Mouse (Mus musculus) brain, embryonic 14.5 days (tissue): Measurements from ENCODE around the gene Adgrg5. TPM values are rescaled to one million over a fixed set of nuclear protein-coding genes. Genes with fewer than 3 reads are reported as not detected.

Source experiments
- DNase-seq: peaks from one replicate; pipeline ENCODE4 v3.0.0-alpha.2; 2011; ENCODE audit warnings: low read depth
- CTCF ChIP-seq: fragments of 200-500 bp; IDR thresholded peaks from 2 replicates; pipeline ENCODE4 v1.5.1; 2012; ENCODE audit warnings: inconsistent platforms, mild to moderate bottlenecking, moderate library complexity, borderline replicate concordance; ENCODE audit not compliant: insufficient read depth, insufficient read length; ENCODE audit errors: extremely low read depth
- POLR2A ChIP-seq: fragments of 200-500 bp; IDR thresholded peaks from 2 replicates; pipeline ENCODE4 v1.6.1; 2012; ENCODE audit warnings: mild to moderate bottlenecking, inconsistent platforms, borderline replicate concordance; ENCODE audit not compliant: poor library complexity, insufficient read depth, insufficient read length, severe bottlenecking; ENCODE audit errors: extremely low read depth
- polyA plus RNA-seq: library from polyadenylated mRNA; depleted of rRNA; stranded (reverse); fragments of >200 nt; gene quantifications from 2 replicates; pipeline ENCODE4 v1.2.3, GENCODE M21; 2012

Gene Adgrg5
- polyA plus RNA-seq, 1 experiment = 0.27 TPM

DNA sequence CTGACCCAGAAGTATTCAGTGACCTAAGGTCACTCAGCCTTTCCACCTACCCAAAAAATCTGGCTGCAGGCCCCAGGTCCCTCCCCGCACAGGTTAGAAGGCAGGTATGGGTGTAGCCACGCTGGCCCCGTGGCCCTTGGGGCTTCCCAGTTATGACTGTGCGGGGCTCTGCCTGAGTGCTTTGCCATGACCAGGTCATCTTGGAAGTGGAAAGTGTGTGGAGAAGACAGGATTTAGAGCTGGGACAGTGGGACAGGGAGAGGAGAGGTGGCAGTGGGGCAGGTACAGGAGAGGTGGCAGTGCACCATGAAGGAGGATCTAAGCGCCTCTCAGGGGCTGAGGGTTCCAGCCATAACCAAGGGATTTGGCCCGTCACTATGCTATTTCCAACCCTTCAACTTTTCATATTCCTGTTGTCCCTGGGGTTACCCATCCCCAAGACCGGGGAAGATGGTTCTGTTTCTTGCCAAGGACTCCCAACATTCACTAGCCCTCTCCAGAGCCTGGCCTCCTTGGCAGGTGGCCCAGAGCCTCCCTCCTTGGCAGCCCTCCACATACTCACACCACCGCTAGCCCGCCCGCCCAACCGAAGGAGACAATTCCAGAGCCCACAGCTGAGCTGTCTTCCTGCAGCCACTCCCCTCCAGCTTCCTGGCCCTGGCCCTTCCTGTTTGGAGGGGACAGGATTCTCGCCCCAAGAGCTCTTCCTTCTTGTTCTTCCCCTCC, 18.9 kb upstream of the Adgrg5 start:
- TF ChIP-seq CTCF (no peak), POLR2A (no peak)
- DNase-seq = peak; percentile 87

DNA sequence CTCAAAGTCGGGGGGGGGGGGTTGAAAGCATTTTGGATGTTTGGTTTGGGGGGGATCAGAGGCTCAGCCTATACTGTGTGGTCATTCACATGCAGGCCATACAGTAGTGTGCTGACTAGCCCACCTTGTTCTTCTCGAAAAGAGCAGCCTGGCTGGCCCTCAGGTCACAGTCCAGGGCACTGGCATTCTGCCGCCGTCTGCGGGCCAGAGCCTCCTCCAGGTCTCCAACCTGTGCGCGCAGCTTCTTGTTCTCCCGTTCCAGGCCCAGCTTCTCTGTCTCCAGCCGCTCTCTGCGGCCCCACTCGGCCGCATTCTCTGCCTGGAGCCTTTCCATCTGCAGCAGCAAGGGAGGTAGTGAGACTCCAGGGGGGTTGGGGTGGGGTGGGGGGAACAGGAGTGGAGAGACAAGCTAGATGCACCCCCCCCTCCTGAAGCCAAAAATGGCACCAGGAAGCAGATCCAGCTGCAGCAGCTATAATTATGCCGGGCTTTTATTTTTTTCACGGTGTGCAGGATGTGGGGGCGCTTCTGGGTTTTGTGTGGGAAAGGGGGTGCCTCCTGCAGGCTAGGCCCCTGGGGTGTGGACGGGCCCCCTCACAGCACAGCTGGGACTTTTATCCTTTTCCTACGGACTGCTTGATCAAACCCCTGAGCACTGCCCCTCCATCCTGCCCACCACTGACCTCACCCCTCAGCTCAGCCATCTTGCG, 15.7 kb upstream of the Adgrg5 start:
- no peak for TF ChIP-seq CTCF
- TF ChIP-seq POLR2A = no peak
- no peak for DNase-seq

DNA sequence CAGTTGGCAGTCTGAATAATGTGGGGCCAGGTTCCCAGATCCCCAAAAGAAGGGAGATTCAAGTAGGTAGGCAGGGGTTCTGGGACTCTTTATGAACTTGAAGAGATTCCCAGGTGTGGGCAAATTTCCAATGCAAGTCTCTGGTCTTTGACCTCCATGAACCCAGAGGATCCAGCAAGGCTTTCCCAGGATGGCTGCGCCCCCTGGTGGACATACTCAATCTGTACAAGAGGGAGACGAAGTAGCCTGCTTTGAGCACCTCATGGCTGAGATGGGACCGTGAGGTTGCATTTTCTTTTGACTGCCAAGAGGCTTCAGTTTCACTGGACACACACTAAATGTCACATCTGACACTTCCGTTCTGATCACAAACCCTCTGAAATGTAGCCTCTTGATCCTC, 14.6 kb upstream of the Adgrg5 start:
- TF ChIP-seq POLR2A (no peak), CTCF (peak; percentile 90)
- peak; percentile 78 for DNase-seq

DNA sequence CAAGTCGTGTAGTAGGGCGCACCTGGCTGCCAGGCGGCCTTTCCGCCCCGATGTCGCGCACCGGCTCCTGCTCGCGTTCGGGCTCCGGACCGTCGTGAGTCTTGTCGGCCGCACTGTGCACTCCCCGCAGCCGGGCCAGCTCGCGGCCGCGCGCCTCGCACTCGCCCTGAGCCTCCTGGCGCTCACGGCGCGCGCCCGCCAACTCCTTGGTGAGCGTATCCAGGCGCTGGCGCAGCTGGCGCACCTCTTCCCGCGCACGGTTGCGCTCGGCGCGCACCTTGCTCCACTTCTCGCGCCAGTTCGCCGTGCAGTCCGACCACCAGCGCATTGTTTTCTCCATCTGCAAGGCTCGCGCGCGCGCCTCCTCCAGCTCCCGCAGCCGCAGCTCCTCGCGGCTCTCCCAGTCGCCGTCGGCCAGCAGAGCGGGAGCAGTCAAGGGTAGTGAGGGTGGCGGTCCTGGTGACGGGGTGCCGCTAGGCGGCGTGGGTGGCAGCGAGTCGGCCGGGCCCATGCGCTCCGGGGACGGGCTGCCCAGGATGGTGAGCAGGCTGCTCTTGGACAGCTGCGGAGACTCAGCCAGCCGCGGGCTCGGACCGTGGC, 10.3 kb upstream of the Adgrg5 start:
- TF ChIP-seq POLR2A = no peak
- TF ChIP-seq CTCF = peak; percentile 69
- DNase-seq = peak; percentile 79

DNA sequence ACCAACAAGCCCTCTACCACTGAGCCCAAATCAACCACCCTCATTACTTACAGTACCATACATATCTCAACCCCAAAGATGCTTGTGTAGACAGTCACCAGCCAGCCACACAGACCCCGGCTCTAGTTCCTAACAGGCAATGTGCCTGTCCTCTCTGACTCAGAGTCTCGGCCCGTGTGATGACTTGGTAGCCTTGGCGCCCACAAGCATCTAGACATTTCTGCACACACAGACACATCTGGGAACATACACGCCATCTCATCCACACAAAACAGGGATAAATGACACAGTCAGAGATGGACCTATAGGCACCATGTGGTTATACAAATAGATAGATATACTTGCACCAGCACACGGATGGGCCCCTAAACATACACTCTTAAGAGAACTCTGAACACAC, 9.2 kb upstream of the Adgrg5 start:
- no peak for TF ChIP-seq CTCF
- TF ChIP-seq POLR2A = no peak
- DNase-seq = no peak

DNA sequence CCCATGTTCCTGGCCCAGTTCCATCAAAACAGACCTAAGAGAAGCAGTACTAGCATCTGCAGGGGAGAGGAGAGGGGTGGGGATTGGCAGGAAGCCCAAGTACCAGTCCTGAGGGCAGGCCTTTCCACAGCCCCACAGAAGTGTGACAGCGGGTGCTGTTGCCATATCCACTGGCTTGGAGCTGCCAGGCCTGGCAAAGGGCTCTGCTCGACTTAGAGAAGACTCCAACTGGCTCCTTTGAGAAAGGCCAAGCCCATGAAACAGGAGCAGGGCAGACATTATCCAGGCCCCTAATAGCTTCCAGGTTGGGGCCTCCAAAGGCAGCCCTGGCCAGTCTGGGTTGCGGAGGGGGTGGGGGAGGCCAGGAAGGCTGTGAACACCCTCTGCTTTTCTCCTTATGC, 8.8 kb upstream of the Adgrg5 start:
- peak; percentile 91 for DNase-seq
- no peak for TF ChIP-seq CTCF
- TF ChIP-seq POLR2A = no peak

DNA sequence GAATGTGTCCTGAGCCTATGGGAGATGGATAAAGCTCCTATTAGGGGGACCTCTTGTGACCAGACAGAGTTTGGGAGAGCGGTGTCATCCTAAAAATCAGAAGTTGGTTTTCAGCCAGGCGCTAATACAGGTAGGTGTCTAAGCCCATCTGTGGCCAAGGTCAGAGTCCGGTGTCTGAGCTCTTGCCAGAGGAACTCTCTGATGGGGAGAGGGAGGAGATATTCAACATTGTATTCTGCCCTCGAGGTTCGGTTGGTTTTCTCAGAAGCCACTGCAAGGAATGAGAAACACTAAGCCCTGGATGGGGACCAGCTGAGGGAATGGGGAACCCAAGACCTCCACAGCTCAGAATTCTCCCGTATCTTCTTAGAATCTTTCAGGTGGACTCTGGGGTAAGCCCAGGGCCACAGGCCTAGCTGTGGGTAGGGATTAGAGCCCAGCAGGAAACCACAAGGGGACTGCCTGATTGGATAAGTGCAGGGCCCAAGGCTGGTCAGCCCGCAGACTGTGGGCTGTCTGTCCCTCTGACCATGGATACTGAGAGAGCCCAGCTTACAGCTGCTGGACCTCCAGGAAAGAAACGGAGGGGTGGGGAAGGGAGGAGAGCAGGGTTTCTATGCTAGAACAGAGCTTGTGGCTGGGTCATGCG, 7.1 kb upstream of the Adgrg5 start:
- TF ChIP-seq CTCF = no peak

DNA sequence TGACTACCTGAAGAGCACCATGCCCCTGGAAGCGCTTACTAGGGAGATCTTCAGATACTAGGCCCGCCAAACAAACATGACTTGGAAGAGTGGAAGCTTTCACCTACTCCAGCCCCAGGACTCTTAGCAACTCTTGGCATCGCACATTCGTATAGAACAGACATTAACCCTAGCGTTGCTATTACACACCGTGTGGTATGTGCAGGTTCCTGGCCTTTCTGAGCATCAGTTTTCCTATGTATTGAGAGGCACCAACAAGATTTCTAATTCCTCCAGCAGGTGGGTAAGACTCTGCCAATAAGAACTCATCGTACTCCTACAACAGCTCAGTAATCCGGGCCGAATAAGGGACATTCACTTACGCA, 6.6 kb upstream of the Adgrg5 start:
- DNase-seq = no peak
- TF ChIP-seq POLR2A (no peak), CTCF (no peak)

More for the DNA sequence above, 7.1 kb upstream of the Adgrg5 start:
- no peak for DNase-seq

DNA sequence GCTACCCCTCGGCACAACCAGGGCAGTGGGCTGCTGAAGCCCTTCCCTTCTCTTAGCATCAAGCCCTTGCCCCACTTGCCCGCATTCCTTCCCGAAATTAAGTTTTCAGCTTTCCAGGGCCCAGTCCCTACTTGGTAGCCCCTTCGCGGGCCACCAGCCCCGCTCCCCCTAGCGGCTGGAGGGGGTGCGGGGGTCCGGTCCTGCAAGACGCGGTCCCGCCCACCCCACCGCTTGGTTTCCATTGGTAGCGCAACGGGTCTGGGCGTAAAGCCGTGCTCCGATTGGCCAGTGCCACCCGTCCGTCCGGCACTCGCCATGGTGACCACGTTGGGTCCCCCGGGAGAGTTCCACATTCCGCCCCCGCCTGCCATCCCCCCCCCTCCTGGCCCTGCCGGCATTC, 6.1 kb upstream of the Adgrg5 start:
- DNase-seq = peak; percentile 97
- TF ChIP-seq CTCF (peak; percentile 74), POLR2A (no peak)

DNA sequence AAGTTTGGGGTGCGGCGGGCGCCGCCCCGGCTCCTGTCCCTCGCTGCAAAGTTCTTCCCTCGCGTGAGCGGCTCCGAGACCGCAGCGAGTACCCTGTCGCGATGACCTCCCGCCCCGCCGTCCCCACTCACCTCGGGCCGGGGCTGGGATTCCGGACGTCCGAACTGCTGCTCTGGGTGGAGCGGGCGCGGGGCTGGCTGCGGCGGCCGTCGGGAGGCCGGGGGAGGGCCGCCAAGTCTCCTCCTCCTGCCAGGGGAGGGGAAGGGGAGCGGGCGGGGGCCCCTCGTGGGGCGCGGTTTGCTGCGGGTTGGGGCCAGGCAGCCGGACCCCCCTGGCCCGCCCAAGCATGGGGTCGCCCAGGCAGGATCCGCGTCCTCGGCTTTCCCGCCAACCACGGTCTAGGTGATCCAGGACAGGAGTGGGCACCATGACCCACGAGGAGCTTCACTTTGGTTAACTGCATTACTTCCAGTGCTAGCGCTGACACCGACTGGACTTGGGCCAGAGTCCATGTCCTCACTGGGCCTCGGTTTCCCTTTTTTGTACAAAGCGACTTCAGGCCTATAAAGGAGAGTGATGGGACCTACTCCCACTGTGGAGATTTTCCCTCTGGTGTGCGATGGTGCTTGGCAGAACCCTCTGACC, 5.5 kb upstream of the Adgrg5 start, which contains the start of gene Ccdc102a:
Ccdc102a (minus strand) TSS at position 248 of the 645 bp plus-strand sequence.
- TF ChIP-seq POLR2A = no peak
- TF ChIP-seq CTCF = no peak
- peak; percentile 40 for DNase-seq

DNA sequence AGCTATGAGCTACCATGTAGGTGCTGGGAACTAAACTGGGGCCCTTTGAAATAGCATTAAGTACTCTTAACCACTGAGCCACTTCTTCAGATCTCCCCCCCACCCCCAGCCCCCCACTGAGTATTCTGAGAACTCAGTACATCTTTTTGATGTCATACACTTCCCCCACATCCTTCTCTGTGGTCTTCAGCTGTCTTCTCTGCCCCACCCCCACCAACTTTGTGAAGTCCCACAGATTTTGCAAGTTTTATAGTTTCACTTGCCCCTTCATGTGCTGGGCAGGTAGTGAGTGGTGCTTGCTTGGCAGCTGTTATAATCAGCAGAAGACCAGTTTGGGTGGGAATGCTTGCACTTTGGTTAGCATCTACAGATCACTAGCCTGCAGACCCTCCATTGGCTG, 4.2 kb upstream of the Adgrg5 start:
- TF ChIP-seq POLR2A (no peak), CTCF (no peak)
- no peak for DNase-seq
